Mouse (Mus musculus) C2C12 (cell line): ENCODE measurements at regions not wholly inside any gene's neighbourhood (a gene's known extent, or its start where the extent isn't known, plus 50 kb on each side); places are given as distances from the start of the nearest gene placed in this dataset.
A peak's percentile ranks its signal among the peaks of the same experiment; 100 is the strongest.

ENCODE experiments used
- H3K27me3 ChIP-seq: one replicate; pipeline ENCODE4 v1.6.1; 2011; ENCODE audit not compliant: control insufficient read depth, insufficient read depth, insufficient read length
- H3K36me3 ChIP-seq: one replicate; pipeline ENCODE4 v1.6.1; 2011; ENCODE audit not compliant: control insufficient read depth, insufficient read depth
- H3K4me3 ChIP-seq: one replicate; pipeline ENCODE4 v1.5.1; 2011; ENCODE audit warnings: mild to moderate bottlenecking, control low read depth; ENCODE audit not compliant: poor library complexity, insufficient read depth, severe bottlenecking
- H3K79me2 ChIP-seq: one replicate; pipeline ENCODE4 v1.6.1; 2011; ENCODE audit not compliant: control insufficient read depth, insufficient read depth
- H3K79me3 ChIP-seq: one replicate; pipeline ENCODE4 v1.6.1; 2011; ENCODE audit warnings: low read depth, control low read depth
- H3ac ChIP-seq: one replicate; pipeline ENCODE3; 2011; ENCODE audit warnings: low read depth; ENCODE audit not compliant: control insufficient read depth, insufficient read length
- CEBPB ChIP-seq: IDR thresholded peaks from one replicate; pipeline ENCODE4 v1.6.1; 2011; ENCODE audit warnings: low read depth, mild to moderate bottlenecking, control low read depth, moderate library complexity
- CTCF ChIP-seq: IDR thresholded peaks from one replicate; pipeline ENCODE4 v1.5.1; 2011; ENCODE audit not compliant: control insufficient read depth, insufficient read depth, insufficient read length
- FOSL1 ChIP-seq: IDR thresholded peaks from one replicate; pipeline ENCODE4 v1.8.0; 2011; ENCODE audit warnings: mild to moderate bottlenecking, low read length; ENCODE audit not compliant: poor library complexity, insufficient read depth, severe bottlenecking
- MAX ChIP-seq: IDR thresholded peaks from one replicate; pipeline ENCODE4 v1.6.1; 2011; ENCODE audit warnings: mild to moderate bottlenecking, control low read depth
- MYOD1 ChIP-seq: IDR thresholded peaks from one replicate; pipeline ENCODE4 v1.6.1; 2011; ENCODE audit warnings: low read depth; ENCODE audit not compliant: control insufficient read depth, insufficient read length
- MYOG ChIP-seq: IDR thresholded peaks from one replicate; pipeline ENCODE4 v1.6.1; 2011; ENCODE audit not compliant: control insufficient read depth, insufficient read length; ENCODE audit errors: extremely low read depth
- USF1 ChIP-seq: IDR thresholded peaks from one replicate; pipeline ENCODE4 v1.6.1; 2011; ENCODE audit warnings: low read depth, mild to moderate bottlenecking, control low read depth, moderate library complexity

DNA sequence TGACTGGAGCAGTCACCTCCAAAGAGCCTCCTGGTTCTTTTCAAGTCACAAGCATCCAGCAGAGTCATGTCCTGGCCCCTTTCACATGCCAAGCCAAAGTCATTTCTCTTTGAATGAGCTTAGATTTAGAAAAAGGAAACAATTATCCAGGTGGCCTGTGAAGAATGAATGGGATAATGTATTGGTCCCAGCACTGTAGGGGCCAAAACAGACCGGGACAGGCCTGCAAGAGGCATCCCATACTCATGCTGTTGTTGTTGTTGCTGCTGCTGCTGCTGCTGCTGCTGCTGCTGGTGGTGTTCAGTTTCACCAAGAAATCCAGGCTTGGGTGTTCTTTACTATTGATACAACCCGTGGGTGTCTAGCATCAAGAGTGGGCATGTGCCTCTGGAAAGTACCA, 113.1 kb upstream of the Mgme1 start:
- Histone ChIP-seq H3K36me3 (no peaks in the 10 kb centered on the region), H3ac (no peak overlapping the region), H3K4me3 (no peak overlapping the region), H3K79me2 (no peaks in the 10 kb centered on the region), H3K79me3 (no peaks in the 10 kb centered on the region), H3K27me3 (no peaks in the 10 kb centered on the region)
- TF ChIP-seq USF1 (no peak), MYOD1 (no peak), MYOG (no peak), CTCF (no peak)

- Histone ChIP-seq H3K79me3 (no peaks in the 10 kb centered on the region), H3K79me2 (no peaks in the 10 kb centered on the region), H3K36me3 (no peaks in the 10 kb centered on the region), H3K4me3 (no peak overlapping the region), H3ac (no peak overlapping the region), H3K27me3 (no peaks in the 10 kb centered on the region)
- no peak for TF ChIP-seq CEBPB
- TF ChIP-seq MAX: no peak
- no peak for TF ChIP-seq CTCF
- TF ChIP-seq MYOG: no peak
- no peak for TF ChIP-seq MYOD1
- no peak for TF ChIP-seq FOSL1
- no peak for TF ChIP-seq USF1
Measured at GRCm38 (mm10) chr2:144158256-144158655, 112.2 kb upstream of the Mgme1 start.

DNA sequence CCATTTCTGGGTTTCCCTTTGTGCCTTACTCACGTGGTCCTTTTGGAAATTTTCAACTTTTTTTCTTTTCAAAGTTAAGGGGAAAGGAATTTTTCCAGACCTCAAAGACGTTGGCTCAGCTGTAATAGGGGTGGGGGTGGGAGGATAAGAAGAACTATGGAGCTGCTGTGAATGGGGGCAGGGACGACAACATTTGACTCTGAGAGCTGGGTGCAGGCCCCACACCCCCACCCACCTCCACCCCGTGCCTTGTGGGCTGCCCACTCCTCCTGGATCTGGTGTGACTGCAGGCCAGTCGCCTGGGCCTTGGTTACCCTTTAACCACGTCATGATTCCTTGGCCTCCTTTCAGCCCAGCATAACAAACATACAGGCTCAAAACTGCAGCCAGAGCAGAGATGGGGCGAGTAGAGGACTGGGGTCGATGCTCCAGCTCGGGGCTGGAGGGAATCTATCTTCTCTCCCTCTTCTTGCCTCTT, 110.6 kb upstream of the Mgme1 start:
- no peaks in the 10 kb centered on the region for H3K79me2 ChIP-seq
- no peaks in the 10 kb centered on the region for H3K27me3 ChIP-seq
- H3K79me3 ChIP-seq: no peaks in the 10 kb centered on the region
- H3ac ChIP-seq: no peak overlapping the region
- no peaks in the 10 kb centered on the region for H3K36me3 ChIP-seq
- no peak overlapping the region for H3K4me3 ChIP-seq
- TF ChIP-seq CEBPB: no peak
- TF ChIP-seq FOSL1: no peak
- no peak for TF ChIP-seq MYOG
- no peak for TF ChIP-seq USF1
- no peak for TF ChIP-seq CTCF
- TF ChIP-seq MYOD1: no peak
- no peak for TF ChIP-seq MAX

GRCm38 (mm10) chr2:144160434-144160833, 110.0 kb upstream of the Mgme1 start:
- H3K79me3 ChIP-seq: no peaks in the 10 kb centered on the region
- no peaks in the 10 kb centered on the region for H3K36me3 ChIP-seq
- no peak overlapping the region for H3K4me3 ChIP-seq
- no peaks in the 10 kb centered on the region for H3K27me3 ChIP-seq
- no peak overlapping the region for H3ac ChIP-seq
- no peak for TF ChIP-seq CTCF
- TF ChIP-seq FOSL1: no peak
- TF ChIP-seq MYOG: no peak
- no peak for TF ChIP-seq MAX
- TF ChIP-seq CEBPB: no peak
- TF ChIP-seq MYOD1: no peak
- TF ChIP-seq USF1: no peak
- no peaks in the 10 kb centered on the region for H3K79me2 ChIP-seq

DNA sequence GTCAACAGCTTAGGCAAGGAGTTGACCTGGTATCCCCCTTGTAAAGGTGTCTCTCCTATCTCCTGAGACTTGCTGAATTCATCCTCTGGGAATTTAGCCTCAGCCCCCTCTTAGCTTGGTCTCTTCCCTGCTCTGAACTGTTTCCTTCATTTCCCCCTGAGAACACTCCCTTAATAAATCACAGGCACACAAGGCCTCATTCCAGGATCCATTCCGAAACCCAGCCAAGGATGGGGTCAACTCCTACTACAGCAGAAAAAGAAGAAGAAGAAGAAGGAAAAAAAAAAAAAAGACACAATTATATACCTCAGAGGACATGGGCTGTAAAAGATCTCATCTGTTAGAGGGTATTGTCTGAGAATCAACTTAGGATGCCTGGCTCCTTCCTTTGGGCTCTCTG, 108.6 kb upstream of the Mgme1 start:
- no peak overlapping the region for H3ac ChIP-seq
- H3K36me3 ChIP-seq: no peaks in the 10 kb centered on the region
- TF ChIP-seq USF1 (no peak), CEBPB (no peak), MYOG (no peak)
- peaks cover 10% of the 10 kb centered on the region for H3K79me2 ChIP-seq
- no peaks in the 10 kb centered on the region for H3K27me3 ChIP-seq
- H3K4me3 ChIP-seq: no peak overlapping the region
- H3K79me3 ChIP-seq: no peaks in the 10 kb centered on the region

- no peaks in the 10 kb centered on the region for H3K27me3 ChIP-seq
- no peak overlapping the region for H3K4me3 ChIP-seq
- H3K79me3 ChIP-seq: no peaks in the 10 kb centered on the region
- peaks cover 10% of the 10 kb centered on the region for H3K79me2 ChIP-seq
- peak overlapping the region; percentile 3 for H3ac ChIP-seq
- H3K36me3 ChIP-seq: no peaks in the 10 kb centered on the region
- no peak for TF ChIP-seq CTCF
Measured at GRCm38 (mm10) chr2:144164102-144164501, 106.4 kb upstream of the Mgme1 start.
